Mouse (Mus musculus): Measurements from ENCODE around the gene Cyp3a16. TPM values are rescaled to one million over a fixed set of nuclear protein-coding genes. Genes with fewer than 3 reads are reported as not detected.

Cyp3a16 gene
- polyA plus RNA-seq (2017; shearing (Covaris generic)), result not detected

GRCm38 (mm10) chr5:145469623-145470022, at the start of gene Cyp3a16:
Gene Cyp3a16 (minus strand): TSS chr5:145469723.

Other genes with a start within 250 kb of the Cyp3a16 start
- gene Zfp655, start 238.0 kb downstream of the Cyp3a16 start, polyA plus RNA-seq (2017; shearing (Covaris generic)), result 10 to 100 TPM; 47.0 to 48.1 TPM
- gene Zscan25, start 189.2 kb downstream of the Cyp3a16 start, polyA plus RNA-seq (2017; shearing (Covaris generic)), result 1 to 10 TPM in 1 of 2 experiments, under 1 TPM in 1; 0.54 to 2.7 TPM
- not detected for gene Cyp3a57, start 124.4 kb downstream of the Cyp3a16 start, polyA plus RNA-seq (2017; shearing (Covaris generic))
- gene Cyp3a41b, start 115.0 kb upstream of the Cyp3a16 start, polyA plus RNA-seq (2017; shearing (Covaris generic)), result not detected

All from activated CD4-positive, CD25-positive, alpha-beta regulatory T cell (primary cell).